Mouse (Mus musculus) bone marrow, adult 2 months (tissue): ENCODE measurements around the gene Trmt2a.

Experiments used
- CTCF ChIP-seq: fragments of 200-500 bp; IDR thresholded peaks from 2 replicates; pipeline ENCODE4 v1.5.1; 2011; ENCODE audit warnings: low read length, control low read depth; ENCODE audit not compliant: control insufficient read depth, insufficient read depth
- POLR2A ChIP-seq: fragments of 200-500 bp; IDR thresholded peaks from 2 replicates; pipeline ENCODE4 v1.6.1; 2011; ENCODE audit warnings: low read depth, mild to moderate bottlenecking, control low read depth, low read length, borderline replicate concordance; ENCODE audit not compliant: control insufficient read depth

GRCm38 (mm10) chr16:18250828-18251790 lies 2.6 kb downstream of the Trmt2a start:
- no peak for TF ChIP-seq CTCF
- no peak for TF ChIP-seq POLR2A
